Mouse (Mus musculus): Measurements from ENCODE around the gene Grik3.
A peak's percentile ranks its signal among the peaks of the same experiment; 100 is the strongest.
"Not testable (repeated sequence)": the region's sequence is repeated elsewhere in the genome, so short reads cannot be mapped to it uniquely, and the experiment has no call there.

Grik3 gene

GRCm38 (mm10) chr4:125595011-125595410 lies 104.5 kb downstream of the Grik3 start:
- no peak for DNase-seq (ENCODE audit: low spot score)

GRCm38 (mm10) chr4:125598677-125599076 lies 108.2 kb downstream of the Grik3 start:
- no peak for DNase-seq (ENCODE audit: low spot score)

- DNase-seq (ENCODE audit: low spot score), result no peak
Measured at GRCm38 (mm10) chr4:125599510-125600005, 109.1 kb downstream of the Grik3 start.

- DNase-seq (ENCODE audit: low spot score), result no peak
Measured at GRCm38 (mm10) chr4:125600642-125601041, 110.1 kb downstream of the Grik3 start.

GRCm38 (mm10) chr4:125601301-125601700 lies 110.8 kb downstream of the Grik3 start:
- no peak for DNase-seq (ENCODE audit: low spot score)

- no peak for DNase-seq (ENCODE audit: low spot score)
Measured at GRCm38 (mm10) chr4:125604494-125604893, 114.0 kb downstream of the Grik3 start.

- DNase-seq (ENCODE audit: low spot score), result no peak
Measured at GRCm38 (mm10) chr4:125606147-125606546, 115.6 kb downstream of the Grik3 start.

GRCm38 (mm10) chr4:125607397-125608042 lies 117.0 kb downstream of the Grik3 start:
- DNase-seq (ENCODE audit: low spot score), result no peak

GRCm38 (mm10) chr4:125608896-125609295 lies 118.4 kb downstream of the Grik3 start:
- DNase-seq (ENCODE audit: low spot score), result not testable (repeated sequence)

- DNase-seq (ENCODE audit: low spot score), result no peak
Measured at GRCm38 (mm10) chr4:125609320-125610306, 119.1 kb downstream of the Grik3 start.

GRCm38 (mm10) chr4:125617851-125618250 lies 127.4 kb downstream of the Grik3 start:
- no peak for DNase-seq (ENCODE audit: low spot score)

- DNase-seq (ENCODE audit: low spot score), result no peak
Measured at GRCm38 (mm10) chr4:125618524-125619320, 128.2 kb downstream of the Grik3 start.

- no peak for DNase-seq (ENCODE audit: low spot score)
Measured at GRCm38 (mm10) chr4:125624885-125625678, 134.6 kb downstream of the Grik3 start.

GRCm38 (mm10) chr4:125629544-125629943 lies 139.0 kb downstream of the Grik3 start:
- peak; percentile 27 for DNase-seq (ENCODE audit: low spot score)

GRCm38 (mm10) chr4:125635037-125635436 lies 144.5 kb downstream of the Grik3 start:
- no peak for DNase-seq (ENCODE audit: low spot score)

- DNase-seq (ENCODE audit: low spot score), result no peak
Measured at GRCm38 (mm10) chr4:125636616-125637304, 146.3 kb downstream of the Grik3 start.

GRCm38 (mm10) chr4:125637364-125637763 lies 146.9 kb downstream of the Grik3 start:
- DNase-seq (ENCODE audit: low spot score), result no peak

- no peak for DNase-seq (ENCODE audit: low spot score)
Measured at GRCm38 (mm10) chr4:125640520-125640919, 150.0 kb downstream of the Grik3 start.

GRCm38 (mm10) chr4:125640921-125641663 lies 150.6 kb downstream of the Grik3 start:
- no peak for DNase-seq (ENCODE audit: low spot score)
